Mouse (Mus musculus) lung, postnatal 0 days (tissue): ENCODE results near the gene Cables2. TPM values are rescaled to one million over a fixed set of nuclear protein-coding genes. Genes with fewer than 3 reads are reported as not detected.

Experiments used
- ATAC-seq: fragments of 200-750 bp; cut with Nextera tagmentation; 2 replicates; pipeline ENCODE4 v1.8.0; 2017; ENCODE audit warnings: moderate library complexity
- DNase-seq: peaks from one replicate; pipeline ENCODE4 v3.0.0-alpha.2; 2016; ENCODE audit warnings: low spot score
- H3K27ac ChIP-seq: fragments of 300-500 bp; sonication (generic); 2 replicates; pipeline ENCODE4 v1.5.1; 2014; ENCODE audit warnings: antibody characterized with exemption, mild to moderate bottlenecking, low read length, mixed read lengths
- H3K27me3 ChIP-seq: fragments of 300-500 bp; sonication (generic); replicated peaks from 2 replicates; pipeline ENCODE4 v1.6.1; 2014; ENCODE audit warnings: low read length, mixed read lengths; ENCODE audit not compliant: insufficient read depth
- H3K36me3 ChIP-seq: fragments of 300-500 bp; sonication (generic); 2 replicates; pipeline ENCODE4 v1.6.1; 2014; ENCODE audit warnings: low read length, mixed read lengths; ENCODE audit not compliant: insufficient read depth
- H3K4me1 ChIP-seq: fragments of 300-500 bp; sonication (generic); 2 replicates; pipeline ENCODE4 v1.6.1; 2014; ENCODE audit warnings: antibody characterized with exemption, low read depth, low read length, mixed read lengths; ENCODE audit not compliant: insufficient read depth
- H3K4me2 ChIP-seq: fragments of 300-500 bp; sonication (generic); replicated peaks from 2 replicates; pipeline ENCODE4 v1.6.1; 2014; ENCODE audit warnings: low read depth, mild to moderate bottlenecking, low read length, moderate library complexity, mixed read lengths
- H3K4me3 ChIP-seq: fragments of 300-500 bp; sonication (generic); 2 replicates; pipeline ENCODE4 v1.5.1; 2014; ENCODE audit warnings: low read depth, low read length
- H3K9ac ChIP-seq: fragments of 300-500 bp; sonication (generic); replicated peaks from 2 replicates; pipeline ENCODE4 v1.6.1; 2014; ENCODE audit warnings: low read depth, mild to moderate bottlenecking
- H3K9me3 ChIP-seq: fragments of 300-500 bp; sonication (generic); 2 replicates; pipeline ENCODE4 v1.6.1; 2016; ENCODE audit warnings: low read length, mixed read lengths
- CTCF ChIP-seq: IDR thresholded peaks from 2 replicates; pipeline ENCODE4 v1.5.1; 2016; ENCODE audit warnings: antibody characterized with exemption, mild to moderate bottlenecking
- EP300 ChIP-seq: IDR thresholded peaks from 2 replicates; pipeline ENCODE4 v1.6.1; 2016; ENCODE audit warnings: antibody characterized with exemption, mild to moderate bottlenecking, control low read depth
- WGBS: fragments of 180-500 bp; shearing (Covaris S2); extraction: QIAGEN DNeasy Blood & Tissue Kit; methylation state at CpG from one replicate; pipeline ENCODE4 v1.1.7; 2014; 5-methylcytosine and 5-hydroxymethylcytosine counted together
- microRNA-seq: library from miRNA; unstranded; fragments of <30 nt; microRNA quantifications from one replicate; pipeline ENCODE4, GENCODE M21; 2016
- polyA plus RNA-seq: library from polyadenylated mRNA; unstranded; fragments of >200 nt; fragmentation: Nextera tagmentation; extraction: Ambion mirVana; gene quantifications from 2 replicates; pipeline ENCODE4 v1.2.1, GENCODE M21; 2015

The Cables2 gene
- polyA plus RNA-seq, 1 experiment from 2014 or later = 15.5 TPM

- peak; percentile 10; the same call in 1 of the 2 replicates for ATAC-seq
Measured at GRCm38 (mm10) chr2:180215011-180215461, 58.3 kb downstream of the Cables2 start.

GRCm38 (mm10) chr2:180214352-180214978, 58.8 kb downstream of the Cables2 start:
- Histone ChIP-seq H3K4me3 (no peak overlapping the region), H3K27me3 (no peaks in the 10 kb centered on the region), H3K9ac (0 out of 2 replicates have a peak overlapping the region, but pooled peaks have one; percentile 19), H3K4me2 (peak overlapping the region; percentile 19; the same call in 1 of the 2 replicates), H3K27ac (peak overlapping the region; percentile 94), H3K4me1 (peaks cover 54% of the 10 kb centered on the region), H3K36me3 (0 out of 2 replicates have a peak, but pooled peaks cover 4% of the 10 kb centered on the region), H3K9me3 (no peaks in the 10 kb centered on the region)
- TF ChIP-seq CTCF (no peak), EP300 (0 out of 2 replicates have a peak, but pooled peaks have one; percentile 4)
- DNase-seq (peak; percentile 76), ATAC-seq (peak; percentile 43)
- 27% methylated on average over 4 of the region's 4 CpGs for WGBS

More at GRCm38 (mm10) chr2:180215011-180215461, 58.3 kb downstream of the Cables2 start:
- H3K4me3 ChIP-seq = no peak overlapping the region
- peak; percentile 30; the same call in 1 of the 2 replicates for TF ChIP-seq EP300
- TF ChIP-seq CTCF = no peak
- peak; percentile 59 for DNase-seq
- H3K27me3 ChIP-seq = no peaks in the 10 kb centered on the region
- H3K4me1 ChIP-seq = peaks cover 60% of the 10 kb centered on the region
- no peaks in the 10 kb centered on the region for H3K9me3 ChIP-seq
- WGBS = 25% methylated on average over 8 of the region's 8 CpGs
- peak overlapping the region; percentile 19; the same call in 1 of the 2 replicates for H3K4me2 ChIP-seq
- H3K27ac ChIP-seq = peak overlapping the region; percentile 94
- H3K36me3 ChIP-seq = 0 out of 2 replicates have a peak, but pooled peaks cover 8% of the 10 kb centered on the region
- H3K9ac ChIP-seq = no peak overlapping the region

GRCm38 (mm10) chr2:180212255-180212654, 61.0 kb downstream of the Cables2 start:
- 84% methylated on average over 3 of the region's 3 CpGs for WGBS
- Histone ChIP-seq H3K9me3 (no peaks in the 10 kb centered on the region), H3K9ac (no peak overlapping the region), H3K27ac (no peak overlapping the region), H3K4me3 (no peak overlapping the region), H3K4me2 (no peak overlapping the region), H3K27me3 (no peaks in the 10 kb centered on the region), H3K36me3 (0 out of 2 replicates have a peak, but pooled peaks cover 4% of the 10 kb centered on the region), H3K4me1 (peaks cover 33% of the 10 kb centered on the region)
- TF ChIP-seq CTCF (peak; percentile 46), EP300 (no peak)
- ATAC-seq (no peak), DNase-seq (no peak)

GRCm38 (mm10) chr2:180208976-180209375, 64.3 kb downstream of the Cables2 start:
- 75% methylated on average over 1 of the region's 1 CpGs for WGBS
- Histone ChIP-seq H3K4me1 (peaks cover 3% of the 10 kb centered on the region; the same call in 1 of the 2 replicates), H3K36me3 (peaks cover 13% of the 10 kb centered on the region; the same call in 1 of the 2 replicates), H3K27ac (no peak overlapping the region), H3K4me2 (no peak overlapping the region), H3K4me3 (no peak overlapping the region), H3K9ac (no peak overlapping the region), H3K27me3 (no peaks in the 10 kb centered on the region), H3K9me3 (no peaks in the 10 kb centered on the region)
- TF ChIP-seq EP300 = no peak
- TF ChIP-seq CTCF = 0 out of 2 replicates have a peak, but pooled peaks have one; percentile 3
- DNase-seq (peak; percentile 20), ATAC-seq (no peak)

Small RNA genes within 50 kb of the gene (microRNA-seq; reads per million reads assigned to microRNA genes)
- not detected for gene Mir3091

Other genes with a start within 250 kb of the Cables2 start
- gene Lsm14b, start 248.5 kb downstream of the Cables2 start, polyA plus RNA-seq = 6.5 and 7.0 TPM in 2 replicates
- 334 and 385 TPM in 2 replicates for gene Psma7, start 231.1 kb downstream of the Cables2 start, polyA plus RNA-seq
- gene Ss18l1, start 231.0 kb downstream of the Cables2 start, polyA plus RNA-seq = 2.0 and 2.4 TPM in 2 replicates
- gene Mtg2, start 202.9 kb downstream of the Cables2 start, polyA plus RNA-seq = 18.7 and 18.9 TPM in 2 replicates
- 0.14 TPM in 1 of 2 replicates, not detected in the other for gene Hrh3, start 169.0 kb downstream of the Cables2 start, polyA plus RNA-seq
- 35.3 and 36.1 TPM in 2 replicates for gene Osbpl2, start 154.2 kb downstream of the Cables2 start, polyA plus RNA-seq
- gene Adrm1, start 102.0 kb downstream of the Cables2 start, polyA plus RNA-seq = 119 and 136 TPM in 2 replicates
- gene Lama5, start 47.6 kb downstream of the Cables2 start, polyA plus RNA-seq = 83.7 and 85.3 TPM in 2 replicates
- 418 and 453 TPM in 2 replicates for gene Rps21, start 16.1 kb downstream of the Cables2 start, polyA plus RNA-seq
- gene Rbbp8nl, start 16.4 kb upstream of the Cables2 start, polyA plus RNA-seq = 0.20 and 0.46 TPM in 2 replicates
- 10.4 and 11.4 TPM in 2 replicates for gene Gata5, start 61.2 kb upstream of the Cables2 start, polyA plus RNA-seq
- 0.20 and 0.21 TPM in 2 replicates for gene Slco4a1, start 182.7 kb upstream of the Cables2 start, polyA plus RNA-seq
- gene Ntsr1, start 226.5 kb upstream of the Cables2 start, polyA plus RNA-seq = 0.05 and 0.06 TPM in 2 replicates